ENCODE assay signal across 14 mouse cellular contexts in the genomic region with DNA sequence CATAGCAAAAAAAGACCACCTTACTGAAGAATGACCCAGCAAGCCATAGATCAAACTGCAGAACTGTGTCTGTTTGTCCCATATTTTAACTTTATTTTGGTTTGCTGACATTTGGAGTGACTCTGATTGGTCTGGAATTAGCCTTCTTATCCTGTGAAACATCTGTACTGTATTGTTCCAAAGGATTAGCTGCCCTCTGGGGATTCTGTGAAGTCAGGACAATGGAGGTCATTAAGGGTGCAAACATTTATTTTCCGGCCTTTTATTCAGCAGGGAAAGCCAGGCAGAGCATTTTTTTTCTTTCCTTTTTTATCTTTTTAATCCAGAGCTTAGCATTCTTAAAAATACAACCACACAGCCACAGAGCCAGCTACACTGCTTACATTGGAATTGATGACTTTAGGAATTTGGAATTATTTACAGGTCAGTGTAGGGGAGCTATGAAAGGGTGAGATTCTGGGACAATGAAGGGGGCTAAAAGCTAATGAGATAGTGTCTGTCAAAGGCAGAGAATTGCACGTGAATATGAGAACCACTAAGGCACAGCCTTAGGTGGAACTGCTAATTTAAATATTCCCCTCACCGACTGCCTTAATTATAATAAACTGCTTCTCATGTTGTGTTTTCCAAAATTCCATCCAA.
DNase-seq lines count a peak whose midpoint lies in the region; ATAC-seq and TF ChIP-seq lines count a peak whose summit lies in the region.
"Had no signal": no experiment of that assay in that cellular context is flagged by ENCODE, and none has a peak within 500 bp of the region (broad histone marks: within the 10 kb centered on the region; RNA-seq: fewer than 3 reads in every experiment).

No protein-coding gene starts in this region.

- H3K27ac ChIP-seq in hindbrain, embryonic 12.5 days, result no peak overlapping the region
- H3K27ac ChIP-seq in hindbrain, embryonic 14.5 days, result no peak overlapping the region
- no peak overlapping the region for H3K27ac ChIP-seq in midbrain, embryonic 10.5 days (replicated peaks)
- H3K27ac ChIP-seq in midbrain, embryonic 16.5 days (ENCODE audit: low read length), result no peak overlapping the region
- 0 out of 2 replicates have a peak overlapping the region, but pooled peaks have one; percentile 30 for H3K27ac ChIP-seq in heart, postnatal 0 days (ENCODE audit: low read depth)
- no peak overlapping the region for H3K27ac ChIP-seq in midbrain, embryonic 14.5 days (replicated peaks; ENCODE audit: low read depth, low read length)
- H3K27ac ChIP-seq: forebrain, embryonic 13.5 days; limb, embryonic 10.5 days had no signal

- TF ChIP-seq EP300 in heart, postnatal 0 days (IDR thresholded peaks at IDR 0.05; ENCODE audit: low read depth), result peak; percentile 72

- peaks cover 5% of the 10 kb centered on the region; the same call in 1 of the 2 replicates for H3K4me1 ChIP-seq in hindbrain, embryonic 12.5 days
- no peaks in the 10 kb centered on the region for H3K4me1 ChIP-seq in hindbrain, embryonic 14.5 days (replicated peaks; ENCODE audit: control insufficient read depth, insufficient read depth, low read length)
- H3K4me1 ChIP-seq in midbrain, embryonic 10.5 days, result peaks cover 13% of the 10 kb centered on the region
- no peaks in the 10 kb centered on the region for H3K4me1 ChIP-seq in midbrain, embryonic 16.5 days (ENCODE audit: control insufficient read depth, insufficient read depth, low read length)
- no peaks in the 10 kb centered on the region for H3K4me1 ChIP-seq in heart, postnatal 0 days (ENCODE audit: control insufficient read depth, insufficient read depth)
- 0 out of 2 replicates have a peak, but pooled peaks cover 4% of the 10 kb centered on the region for H3K4me1 ChIP-seq in midbrain, embryonic 14.5 days (ENCODE audit: control insufficient read depth, insufficient read depth, low read length)
- H3K4me1 ChIP-seq: forebrain, embryonic 13.5 days; limb, embryonic 10.5 days had no signal

- no peaks in the 10 kb centered on the region for H3K36me3 ChIP-seq in hindbrain, embryonic 12.5 days
- no peaks in the 10 kb centered on the region for H3K36me3 ChIP-seq in hindbrain, embryonic 14.5 days (replicated peaks; ENCODE audit: control insufficient read depth, insufficient read depth)
- no peaks in the 10 kb centered on the region for H3K36me3 ChIP-seq in midbrain, embryonic 10.5 days
- H3K36me3 ChIP-seq in midbrain, embryonic 16.5 days (ENCODE audit: control insufficient read depth, insufficient read depth, low read length), result no peaks in the 10 kb centered on the region
- no peaks in the 10 kb centered on the region for H3K36me3 ChIP-seq in heart, postnatal 0 days (replicated peaks; ENCODE audit: control insufficient read depth, insufficient read depth, low read length)
- no peaks in the 10 kb centered on the region for H3K36me3 ChIP-seq in midbrain, embryonic 14.5 days (ENCODE audit: control insufficient read depth, insufficient read depth, low read length)
- H3K36me3 ChIP-seq: limb, embryonic 10.5 days had no signal

- H3K27me3 ChIP-seq in hindbrain, embryonic 12.5 days, result no peaks in the 10 kb centered on the region
- H3K27me3 ChIP-seq in hindbrain, embryonic 14.5 days (ENCODE audit: control insufficient read depth, insufficient read depth, low read length), result no peaks in the 10 kb centered on the region
- peaks cover 45% of the 10 kb centered on the region for H3K27me3 ChIP-seq in midbrain, embryonic 10.5 days (ENCODE audit: low read depth, poor library complexity, severe bottlenecking)
- no peaks in the 10 kb centered on the region for H3K27me3 ChIP-seq in midbrain, embryonic 16.5 days (ENCODE audit: control insufficient read depth, insufficient read depth, low read depth, low read length)
- H3K27me3 ChIP-seq in heart, postnatal 0 days (ENCODE audit: control insufficient read depth, insufficient read depth, low read length), result no peaks in the 10 kb centered on the region
- H3K27me3 ChIP-seq in midbrain, embryonic 14.5 days (ENCODE audit: control insufficient read depth, insufficient read depth, low read length), result no peaks in the 10 kb centered on the region
- H3K27me3 ChIP-seq: forebrain, embryonic 13.5 days had no signal

- H3K4me3 ChIP-seq in hindbrain, embryonic 12.5 days, result no peak overlapping the region
- H3K4me3 ChIP-seq in hindbrain, embryonic 14.5 days (replicated peaks; ENCODE audit: low read length), result no peak overlapping the region
- H3K4me3 ChIP-seq in midbrain, embryonic 10.5 days, result no peak overlapping the region
- no peak overlapping the region for H3K4me3 ChIP-seq in midbrain, embryonic 16.5 days (ENCODE audit: low read depth, low read length)
- no peak overlapping the region for H3K4me3 ChIP-seq in heart, postnatal 0 days (ENCODE audit: low read depth, low read length)
- H3K4me3 ChIP-seq in midbrain, embryonic 14.5 days (replicated peaks; ENCODE audit: low read depth, low read length), result no peak overlapping the region
- H3K4me3 ChIP-seq: forebrain, embryonic 13.5 days; limb, embryonic 10.5 days had no signal

- no peak for DNase-seq in hindbrain, embryonic 14.5 days (ENCODE audit: low spot score)
- peak; percentile 21 for DNase-seq in midbrain, embryonic 10.5 days (ENCODE audit: low spot score)
- peak; percentile 13 for DNase-seq in heart, postnatal 0 days (ENCODE audit: low spot score)
- peak; percentile 54 for DNase-seq in midbrain, embryonic 14.5 days
- DNase-seq in ovary, postnatal 36 days (ENCODE audit: low spot score), result no peak
- DNase-seq in spleen, postnatal 14 days (ENCODE audit: low spot score in 2 of 2), result no peak
- DNase-seq: adrenal gland, postnatal 10 days; gastrocnemius, postnatal 36 days; right cerebral cortex, adult 18-20 months had no signal

- H3K4me2 ChIP-seq in hindbrain, embryonic 12.5 days (replicated peaks), result no peak overlapping the region
- no peak overlapping the region for H3K4me2 ChIP-seq in hindbrain, embryonic 14.5 days (replicated peaks)
- no peak overlapping the region for H3K4me2 ChIP-seq in midbrain, embryonic 16.5 days (ENCODE audit: low read length)
- H3K4me2 ChIP-seq in heart, postnatal 0 days (ENCODE audit: low read depth, low read length), result no peak overlapping the region
- no peak overlapping the region for H3K4me2 ChIP-seq in midbrain, embryonic 14.5 days (ENCODE audit: low read length)
- H3K4me2 ChIP-seq: forebrain, embryonic 13.5 days had no signal

- no peaks in the 10 kb centered on the region for H3K9me3 ChIP-seq in hindbrain, embryonic 12.5 days (replicated peaks)
- H3K9me3 ChIP-seq in hindbrain, embryonic 14.5 days (ENCODE audit: control insufficient read depth, low read length), result no peaks in the 10 kb centered on the region
- no peaks in the 10 kb centered on the region for H3K9me3 ChIP-seq in midbrain, embryonic 10.5 days (replicated peaks)
- H3K9me3 ChIP-seq in midbrain, embryonic 16.5 days (replicated peaks; ENCODE audit: control insufficient read depth, low read length, poor library complexity, severe bottlenecking), result no peaks in the 10 kb centered on the region
- no peaks in the 10 kb centered on the region for H3K9me3 ChIP-seq in heart, postnatal 0 days (replicated peaks; ENCODE audit: control insufficient read depth, low read length)
- H3K9me3 ChIP-seq in midbrain, embryonic 14.5 days (ENCODE audit: control insufficient read depth, low read length), result no peaks in the 10 kb centered on the region
- H3K9me3 ChIP-seq: forebrain, embryonic 13.5 days; limb, embryonic 10.5 days had no signal

- H3K9ac ChIP-seq in hindbrain, embryonic 12.5 days, result no peak overlapping the region
- no peak overlapping the region for H3K9ac ChIP-seq in hindbrain, embryonic 14.5 days
- H3K9ac ChIP-seq in midbrain, embryonic 16.5 days (ENCODE audit: low read depth, low read length), result no peak overlapping the region
- H3K9ac ChIP-seq in heart, postnatal 0 days (replicated peaks; ENCODE audit: low read depth, low read length), result no peak overlapping the region
- H3K9ac ChIP-seq in midbrain, embryonic 14.5 days (replicated peaks; ENCODE audit: low read length), result no peak overlapping the region
- H3K9ac ChIP-seq: forebrain, embryonic 13.5 days had no signal

- peak; percentile 43; the same call in 1 of the 2 replicates for ATAC-seq in hindbrain, embryonic 12.5 days (ENCODE audit: low FRiP score)
- ATAC-seq in hindbrain, embryonic 14.5 days (ENCODE audit: low FRiP score), result no peak
- no peak for ATAC-seq in midbrain, embryonic 16.5 days
- no peak for ATAC-seq in heart, postnatal 0 days (ENCODE audit: insufficient read depth, low read depth)
- ATAC-seq in midbrain, embryonic 14.5 days (ENCODE audit: low FRiP score, low TSS enrichment), result peak; percentile 70; the same call in 1 of the 2 replicates
- ATAC-seq: forebrain, embryonic 13.5 days; inflammation-experienced regulatory T-cells, adult 6 months had no signal

- TF ChIP-seq CTCF in heart, postnatal 0 days (IDR thresholded peaks at IDR 0.05; ENCODE audit: low read depth), result no peak

- WGBS in hindbrain, embryonic 12.5 days, result 12% methylated on average over 3 of the region's 3 CpGs
- WGBS in hindbrain, embryonic 14.5 days, result 8% methylated on average over 3 of the region's 3 CpGs
- WGBS in midbrain, embryonic 10.5 days, result 6% methylated on average over 3 of the region's 3 CpGs
- 3% methylated on average over 3 of the region's 3 CpGs for WGBS in midbrain, embryonic 16.5 days
- 40% methylated on average over 3 of the region's 3 CpGs for WGBS in heart, postnatal 0 days
- WGBS in midbrain, embryonic 14.5 days, result 3% methylated on average over 3 of the region's 3 CpGs

Comparison
In these comparisons a context has a peak if more than half of its experiments do, and no peak if none do; other contexts are left out.
1. ATAC-seq: peak in hindbrain, embryonic 12.5 days (single experiment) and midbrain, embryonic 14.5 days (single experiment); none in hindbrain, embryonic 14.5 days (single experiment), midbrain, embryonic 16.5 days (single experiment) and heart, postnatal 0 days (single experiment).
2. DNase-seq: peak in midbrain, embryonic 10.5 days (single experiment), heart, postnatal 0 days (single experiment) and midbrain, embryonic 14.5 days (single experiment); none in hindbrain, embryonic 14.5 days (single experiment), ovary, postnatal 36 days (single experiment) and spleen, postnatal 14 days (0 of 2).